Mouse (Mus musculus) gastrocnemius, adult 2 months (tissue): Measurements from ENCODE around the gene Ebp. TPM values are rescaled to one million over a fixed set of nuclear protein-coding genes. Genes with fewer than 3 reads are reported as not detected.
A peak's percentile ranks its signal among the peaks of the same experiment; 100 is the strongest.

Source experiments
- DNase-seq: peaks from one replicate; pipeline ENCODE4 v3.0.0; 2022
- H3K27ac ChIP-seq: fragments of 200-600 bp; 2 replicates; pipeline ENCODE4 v1.8.1; 2022; ENCODE audit warnings: mild to moderate bottlenecking
- H3K4me3 ChIP-seq: fragments of 200-600 bp; 2 replicates; pipeline ENCODE4 v1.8.1; 2022; ENCODE audit warnings: mild to moderate bottlenecking, moderate library complexity
- CTCF ChIP-seq: fragments of 200-600 bp; IDR thresholded peaks from 2 replicates; pipeline ENCODE4 v1.8.1; 2022; ENCODE audit warnings: antibody characterized with exemption, mild to moderate bottlenecking, moderate library complexity
- intact Hi-C: fragments of 180-260 bp; cut with DNase I; formaldehyde crosslinking; loops from one replicate; pipeline ENCODE4 v1.15.1; 2025
- total RNA-seq, 2 experiments: library from RNA; stranded (reverse); gene quantifications; 2 replicates each; pipeline ENCODE4 v1.2.3; 2021

The Ebp gene
- total RNA-seq, 2 experiments from 2014 or later = 9.2 to 9.3 TPM

GRCm38 (mm10) chrX:8175504-8176385 is 17.6 kb downstream of the Ebp start, which contains the start of gene Tbc1d25:
TSS of gene Tbc1d25 (minus strand) at chrX:8176181.
- peak; percentile 49 for TF ChIP-seq CTCF
- H3K4me3 ChIP-seq = peak within 1 kb of the TSS; percentile 78
- intact Hi-C loops = no loop called here
- H3K27ac ChIP-seq = peak within 1 kb of the TSS; percentile 89
- DNase-seq = peak; percentile 92

GRCm38 (mm10) chrX:8175169-8175503 is 18.2 kb downstream of the Ebp start:
- Histone ChIP-seq H3K4me3 (peak overlapping the region; percentile 78), H3K27ac (peak overlapping the region; percentile 89)
- intact Hi-C loops = no loop called here
- no peak for TF ChIP-seq CTCF
- no peak for DNase-seq

- intact Hi-C loops = no loop called here
- no peak for DNase-seq
- H3K27ac ChIP-seq = no peak overlapping the region
- no peak overlapping the region for H3K4me3 ChIP-seq
- no peak for TF ChIP-seq CTCF
Observed at GRCm38 (mm10) chrX:8167716-8168647, 25.3 kb downstream of the Ebp start.

GRCm38 (mm10) chrX:8164471-8164870 is 28.8 kb downstream of the Ebp start:
- intact Hi-C loops = no loop called here
- DNase-seq = no peak
- Histone ChIP-seq H3K4me3 (no peak overlapping the region), H3K27ac (no peak overlapping the region)
- TF ChIP-seq CTCF = no peak

GRCm38 (mm10) chrX:8163076-8163475 is 30.2 kb downstream of the Ebp start:
- H3K27ac ChIP-seq = peak overlapping the region; percentile 46; the same call in 1 of the 2 replicates
- TF ChIP-seq CTCF = no peak
- intact Hi-C loops = no loop called here
- no peak overlapping the region for H3K4me3 ChIP-seq
- no peak for DNase-seq

- H3K4me3 ChIP-seq = peak within 1 kb of the TSS; percentile 88
- H3K27ac ChIP-seq = peak within 1 kb of the TSS; percentile 98
- DNase-seq = peak; percentile 91
- no peak for TF ChIP-seq CTCF
- intact Hi-C loops = no loop called here
Observed at GRCm38 (mm10) chrX:8145153-8145991, 47.9 kb downstream of the Ebp start, which contains the start of gene Rbm3. TSS of gene Rbm3 (minus strand) at chrX:8145880.

GRCm38 (mm10) chrX:8143750-8144149 is 49.6 kb downstream of the Ebp start:
- Histone ChIP-seq H3K4me3 (peak overlapping the region; percentile 88), H3K27ac (no peak overlapping the region)
- no peak for DNase-seq
- intact Hi-C loops = no loop called here
- TF ChIP-seq CTCF = no peak

GRCm38 (mm10) chrX:8142948-8143347 is 50.4 kb downstream of the Ebp start:
- no peak for DNase-seq
- no peak overlapping the region for H3K27ac ChIP-seq
- no peak overlapping the region for H3K4me3 ChIP-seq
- intact Hi-C loops = no loop called here
- no peak for TF ChIP-seq CTCF

GRCm38 (mm10) chrX:8141058-8141457 is 52.3 kb downstream of the Ebp start:
- no peak for TF ChIP-seq CTCF
- no peak overlapping the region for H3K27ac ChIP-seq
- intact Hi-C loops = no loop called here
- H3K4me3 ChIP-seq = no peak overlapping the region
- DNase-seq = no peak

GRCm38 (mm10) chrX:8140446-8140845 is 52.9 kb downstream of the Ebp start:
- DNase-seq = no peak
- Histone ChIP-seq H3K4me3 (no peak overlapping the region), H3K27ac (no peak overlapping the region)
- no peak for TF ChIP-seq CTCF
- intact Hi-C loops = no loop called here

- no peak overlapping the region for H3K27ac ChIP-seq
- intact Hi-C loops = loop anchor here (10.0 kb wide), 1 partner anchor 65 kb away; the partner anchor contains the start of gene Suv39h1
- no peak for TF ChIP-seq CTCF
- no peak for DNase-seq
- H3K4me3 ChIP-seq = no peak overlapping the region
Observed at GRCm38 (mm10) chrX:8139480-8139879, 53.8 kb downstream of the Ebp start.

- Histone ChIP-seq H3K4me3 (no peak overlapping the region), H3K27ac (no peak overlapping the region)
- no peak for DNase-seq
- intact Hi-C loops = loop anchor here (10.0 kb wide), 1 partner anchor 61 kb away; the partner anchor contains the start of gene Suv39h1
- no peak for TF ChIP-seq CTCF
Observed at GRCm38 (mm10) chrX:8135886-8136285, 57.4 kb downstream of the Ebp start.

Other genes starting within 250 kb of the Ebp start
- 1 to 10 TPM; 4.0 to 4.4 TPM for gene Hdac6, start 245.6 kb downstream of the Ebp start, total RNA-seq
- gene Gata1, start 215.4 kb downstream of the Ebp start, total RNA-seq = not detected
- not detected for gene Glod5, start 175.0 kb downstream of the Ebp start, total RNA-seq
- 1 to 10 TPM; 4.3 to 5.0 TPM for gene Suv39h1, start 118.8 kb downstream of the Ebp start, total RNA-seq
- gene Was, start 103.0 kb downstream of the Ebp start, total RNA-seq = under 1 TPM; 0.36 to 0.70 TPM
- gene Wdr13, start 60.6 kb downstream of the Ebp start, total RNA-seq = 1 to 10 TPM; 9.1 to 9.4 TPM
- 10 to 100 TPM; 33.9 to 82.1 TPM for gene Rbm3, start 47.6 kb downstream of the Ebp start, total RNA-seq
- gene Tbc1d25, start 17.3 kb downstream of the Ebp start, total RNA-seq = 1 to 10 TPM; 3.1 to 3.2 TPM
- gene Porcn, start 13.0 kb upstream of the Ebp start, total RNA-seq = 1 to 10 TPM; 4.2 to 5.4 TPM
- gene Ftsj1, start 58.9 kb upstream of the Ebp start, total RNA-seq = 10 to 100 TPM; 13.9 to 16.0 TPM
- not detected for gene Slc38a5, start 77.6 kb upstream of the Ebp start, total RNA-seq
- gene Ssxb10, start 133.9 kb upstream of the Ebp start, total RNA-seq = not detected
- gene Ssxb9, start 173.5 kb upstream of the Ebp start, total RNA-seq = not detected
- gene Ssxb1, start 219.8 kb upstream of the Ebp start, total RNA-seq = not detected